Mouse (Mus musculus): ENCODE data around the gene Ap2a1. TPM values are rescaled to one million over a fixed set of nuclear protein-coding genes. Genes with fewer than 3 reads are reported as not detected.

Ap2a1 gene
- polyA plus RNA-seq, 1 experiment = 278 TPM

GRCm38 (mm10) chr7:44890180-44890579, 39.1 kb downstream of the Ap2a1 start:
- no peak for TF ChIP-seq GATA1 (IDR thresholded peaks at IDR 0.05; ENCODE audit: low read length)

- no peak for TF ChIP-seq GATA1 (IDR thresholded peaks at IDR 0.05; ENCODE audit: low read length)
These were observed 40.8 kb downstream of the Ap2a1 start for GRCm38 (mm10) chr7:44888256-44889105.

DNA sequence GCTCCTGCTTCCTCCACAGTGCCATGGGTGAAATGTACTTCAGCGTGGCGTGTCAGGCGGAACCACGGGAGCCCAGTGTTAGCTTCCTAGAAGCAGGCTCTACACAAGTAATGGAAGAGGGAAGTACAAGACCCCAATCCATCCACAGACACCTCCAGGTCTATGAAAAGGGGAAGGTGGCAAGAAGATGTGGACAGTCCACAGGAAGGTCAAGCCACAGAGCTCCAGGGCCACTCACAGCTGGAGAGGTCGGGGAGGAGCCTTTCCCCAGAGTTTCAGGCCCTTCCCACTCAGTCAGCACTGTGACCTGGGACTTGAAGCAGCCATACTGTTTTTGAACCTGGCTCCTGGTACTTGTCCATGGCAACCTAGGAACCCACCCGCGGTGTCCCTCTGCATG, 42.3 kb downstream of the Ap2a1 start:
- TF ChIP-seq GATA1 (IDR thresholded peaks at IDR 0.05; ENCODE audit: low read length) = no peak

GRCm38 (mm10) chr7:44884637-44885036, 44.7 kb downstream of the Ap2a1 start:
- TF ChIP-seq GATA1 (IDR thresholded peaks at IDR 0.05; ENCODE audit: low read length) = no peak

- no peak for TF ChIP-seq GATA1 (IDR thresholded peaks at IDR 0.05; ENCODE audit: low read length)
These were observed 46.3 kb downstream of the Ap2a1 start for GRCm38 (mm10) chr7:44883036-44883435.

DNA sequence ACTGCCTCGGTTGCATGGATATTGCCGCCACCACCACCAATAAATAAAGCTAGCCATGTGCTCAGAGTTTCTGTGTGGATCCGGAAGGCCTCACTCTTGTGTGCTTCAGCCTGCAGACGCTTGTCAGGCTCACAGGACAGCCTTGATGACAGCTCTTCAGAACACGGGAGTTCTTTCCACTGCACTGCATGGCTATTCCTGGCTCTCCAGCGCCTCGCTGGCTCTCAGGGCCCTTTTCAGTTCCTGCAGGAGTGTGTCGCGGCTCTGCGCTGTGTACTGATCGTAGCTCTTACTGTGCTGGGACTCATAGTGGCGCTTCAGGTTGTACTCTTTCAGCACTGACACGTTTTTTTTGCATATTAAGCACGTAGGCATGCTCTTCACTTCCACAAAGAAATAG, 51.5 kb downstream of the Ap2a1 start:
- TF ChIP-seq GATA1 (IDR thresholded peaks at IDR 0.05; ENCODE audit: low read length) = no peak

DNA sequence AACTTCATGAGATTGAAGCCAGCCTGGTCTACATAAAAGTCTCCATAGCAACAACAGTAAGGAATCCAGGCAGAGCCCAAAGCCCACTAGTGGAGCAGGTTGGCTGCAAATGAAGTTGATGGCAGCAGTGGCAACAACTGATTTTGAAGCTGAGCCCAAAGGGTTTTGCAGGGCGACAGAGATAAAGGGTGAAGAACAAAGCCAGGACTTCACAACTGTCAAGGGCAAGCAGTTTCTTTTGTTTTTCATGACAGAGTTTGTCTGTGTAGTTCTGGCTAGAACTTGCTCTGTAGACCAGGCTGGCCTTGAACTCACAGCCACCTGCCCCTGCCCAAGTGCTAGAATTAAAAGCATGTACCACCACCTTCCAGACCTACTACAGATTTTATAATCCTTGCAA, 58.1 kb downstream of the Ap2a1 start:
- no peak for TF ChIP-seq GATA1 (IDR thresholded peaks at IDR 0.05; ENCODE audit: low read length)

GRCm38 (mm10) chr7:44870614-44871013, 58.7 kb downstream of the Ap2a1 start:
- no peak for TF ChIP-seq GATA1 (IDR thresholded peaks at IDR 0.05; ENCODE audit: low read length)

GRCm38 (mm10) chr7:44869697-44870528, 59.4 kb downstream of the Ap2a1 start, which contains the start of gene Ptov1:
Gene Ptov1, minus strand, starts transcription at chr7:44869788.
- TF ChIP-seq GATA1 (IDR thresholded peaks at IDR 0.05; ENCODE audit: low read length) = no peak

DNA sequence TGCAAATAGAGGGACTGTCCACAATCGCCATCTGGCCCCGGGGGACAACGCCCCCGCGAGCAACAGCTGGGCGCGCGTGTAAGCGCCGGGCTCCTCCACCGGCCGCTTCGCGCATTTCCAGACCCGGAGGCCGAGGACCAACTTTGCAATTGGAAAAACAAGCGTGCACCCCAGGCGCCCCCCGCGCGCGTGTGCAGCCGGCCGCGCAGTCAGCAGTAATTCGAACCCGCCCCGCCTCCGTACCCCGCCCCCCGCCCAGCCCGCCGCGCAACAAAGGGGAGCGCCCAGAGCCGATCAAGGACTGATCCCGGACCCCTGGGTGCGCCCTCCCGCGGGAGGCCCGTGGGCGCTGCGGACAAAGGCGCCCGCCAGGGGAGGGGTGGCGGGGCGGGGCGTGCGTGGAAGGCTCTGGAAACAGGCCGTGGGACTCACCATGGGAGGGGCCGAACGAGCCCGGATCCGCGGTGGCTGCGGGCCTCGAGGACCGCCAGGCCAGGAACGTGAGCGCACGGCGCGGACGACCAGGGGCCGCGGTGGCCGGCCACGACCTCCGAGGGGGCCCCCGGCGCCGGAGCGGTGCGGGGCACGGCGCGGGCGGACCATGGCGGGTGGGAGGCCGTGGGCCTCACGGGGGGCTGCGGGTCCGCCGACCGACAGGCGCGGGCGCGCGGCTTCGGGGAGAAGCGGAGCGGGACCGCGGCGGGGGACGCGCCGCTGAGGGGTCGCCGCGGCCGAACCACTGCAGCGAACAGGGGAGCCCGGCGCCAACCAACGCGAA, 60.2 kb downstream of the Ap2a1 start:
- no peak for TF ChIP-seq GATA1 (IDR thresholded peaks at IDR 0.05; ENCODE audit: low read length)

DNA sequence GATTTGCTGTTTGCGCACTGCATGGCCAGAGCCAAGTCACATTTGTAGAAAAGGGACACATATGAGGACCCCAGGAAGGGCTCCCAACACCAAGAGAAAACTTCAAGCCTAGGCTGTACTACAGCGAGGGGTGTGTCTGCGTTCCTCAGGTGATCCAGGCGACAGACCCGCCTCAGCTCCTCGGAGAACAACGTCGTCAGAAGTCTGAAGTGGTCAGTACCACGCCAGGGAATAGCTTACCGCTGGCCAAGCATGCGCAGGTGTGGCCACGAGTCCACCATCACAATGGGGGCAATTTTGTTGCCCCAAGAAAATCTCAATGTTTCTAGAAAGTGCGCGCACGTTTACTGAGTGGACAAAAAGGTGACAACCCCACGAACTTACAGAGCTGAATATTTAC, 60.8 kb downstream of the Ap2a1 start:
- TF ChIP-seq GATA1 (IDR thresholded peaks at IDR 0.05; ENCODE audit: low read length) = no peak

- no peak for TF ChIP-seq GATA1 (IDR thresholded peaks at IDR 0.05; ENCODE audit: low read length)
These were observed 61.5 kb downstream of the Ap2a1 start for GRCm38 (mm10) chr7:44867802-44868201.

DNA sequence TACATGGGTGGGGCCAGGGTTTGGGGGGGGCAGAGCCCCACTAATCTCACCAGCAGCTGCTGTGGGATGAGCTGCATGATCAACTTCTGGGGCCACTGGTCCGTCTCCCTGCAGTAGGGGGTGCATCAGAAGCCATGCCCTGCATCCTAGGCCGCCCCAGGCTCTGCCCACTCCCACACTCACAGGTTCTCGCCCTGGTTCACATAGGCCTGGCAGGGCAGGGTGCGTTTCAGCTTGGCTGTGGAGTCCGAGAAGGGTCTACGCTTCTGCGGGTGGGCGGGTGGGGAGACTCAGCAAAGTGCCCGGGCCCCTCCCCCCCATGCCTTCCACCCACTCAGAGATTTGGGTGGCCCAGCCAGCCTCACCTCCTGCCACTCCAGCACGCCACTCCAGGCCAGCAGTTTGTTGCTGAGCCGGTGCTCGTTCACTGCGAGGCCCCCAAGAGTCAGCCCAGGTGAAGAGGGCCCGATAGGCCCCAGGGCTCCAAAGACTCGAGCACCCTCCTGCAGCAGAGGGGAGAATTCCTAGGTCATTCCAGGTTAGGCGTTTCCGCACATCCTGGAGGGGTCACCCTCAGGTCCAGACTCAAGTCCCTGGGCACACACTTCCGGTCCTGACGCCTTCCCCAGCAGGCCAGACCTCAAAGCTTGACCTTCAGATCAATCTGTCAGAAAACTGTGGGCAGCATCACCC, 62.1 kb downstream of the Ap2a1 start:
- no peak for TF ChIP-seq GATA1 (IDR thresholded peaks at IDR 0.05; ENCODE audit: low read length)

DNA sequence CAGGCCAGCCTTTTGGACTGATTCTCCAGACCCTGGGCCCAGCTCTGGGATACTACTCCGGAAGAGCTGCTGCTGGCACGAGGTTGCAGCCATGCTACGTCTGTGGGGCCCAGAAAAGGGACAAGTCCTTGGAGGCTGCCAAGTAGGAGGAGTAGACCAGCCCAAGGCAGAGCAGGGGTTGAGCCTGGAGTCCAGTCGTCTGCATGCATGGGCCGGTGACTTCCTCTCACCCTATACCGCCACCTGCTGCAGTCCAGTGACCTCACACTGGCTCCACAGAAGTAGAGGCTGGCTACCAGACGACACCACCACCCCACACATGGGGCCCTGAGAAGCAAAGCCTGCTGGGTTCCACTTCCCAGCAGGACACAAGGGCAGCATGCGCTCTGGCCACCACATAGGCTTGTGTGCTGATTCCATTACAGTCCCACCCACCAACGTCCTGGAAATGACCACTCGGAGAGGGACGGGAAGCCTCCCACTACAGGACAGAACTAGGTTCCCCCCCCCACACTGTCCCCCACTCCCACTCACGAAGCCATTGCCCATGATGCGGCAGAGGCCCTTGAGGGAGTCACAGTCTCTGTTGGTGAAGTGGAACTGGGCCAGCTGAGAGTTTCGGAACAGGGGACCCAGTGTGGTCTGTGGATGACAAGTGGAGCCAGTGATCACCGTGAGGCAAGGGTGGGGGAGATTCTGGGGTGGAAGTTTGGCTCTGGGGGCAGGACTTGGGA, 62.9 kb downstream of the Ap2a1 start:
- TF ChIP-seq GATA1 (IDR thresholded peaks at IDR 0.05; ENCODE audit: low read length) = no peak
